Mouse (Mus musculus) hindbrain, embryonic 12.5 days (tissue): ENCODE results near the gene Khdrbs2. TPM values are rescaled to one million over a fixed set of nuclear protein-coding genes. Genes with fewer than 3 reads are reported as not detected.

Experiments used
- ATAC-seq: fragments of 200-750 bp; cut with Nextera tagmentation; 2 replicates; pipeline ENCODE4 v1.8.0; 2017; ENCODE audit warnings: moderate TSS enrichment; ENCODE audit not compliant: low FRiP score
- H3K27ac ChIP-seq: fragments of 300-500 bp; sonication (generic); 2 replicates; pipeline ENCODE4 v1.5.1; 2016; ENCODE audit warnings: mild to moderate bottlenecking
- H3K27me3 ChIP-seq: fragments of 300-500 bp; sonication (generic); 2 replicates; pipeline ENCODE4 v1.6.1; 2016; ENCODE audit warnings: mild to moderate bottlenecking
- H3K36me3 ChIP-seq: fragments of 300-500 bp; sonication (generic); 2 replicates; pipeline ENCODE4 v1.6.1; 2016; ENCODE audit warnings: mild to moderate bottlenecking
- H3K4me1 ChIP-seq: fragments of 300-500 bp; sonication (generic); 2 replicates; pipeline ENCODE4 v1.6.1; 2016
- H3K4me2 ChIP-seq: fragments of 300-500 bp; sonication (generic); replicated peaks from 2 replicates; pipeline ENCODE4 v1.6.1; 2016; ENCODE audit warnings: mild to moderate bottlenecking
- H3K4me3 ChIP-seq: fragments of 300-500 bp; sonication (generic); 2 replicates; pipeline ENCODE4 v1.5.1; 2016; ENCODE audit warnings: mild to moderate bottlenecking
- H3K9ac ChIP-seq: fragments of 300-500 bp; sonication (generic); 2 replicates; pipeline ENCODE4 v1.6.1; 2016; ENCODE audit warnings: mild to moderate bottlenecking, moderate library complexity
- H3K9me3 ChIP-seq: fragments of 300-500 bp; sonication (generic); replicated peaks from 2 replicates; pipeline ENCODE4 v1.6.1; 2016; ENCODE audit warnings: mild to moderate bottlenecking
- WGBS: fragments of 180-500 bp; shearing (Covaris S2); methylation state at CpG from one replicate; pipeline ENCODE4 v1.1.7; 2016; 5-methylcytosine and 5-hydroxymethylcytosine counted together
- polyA plus RNA-seq: library from polyadenylated mRNA; unstranded; fragments of >200 nt; fragmentation: Nextera tagmentation; extraction: Ambion mirVana; gene quantifications from 2 replicates; pipeline ENCODE4 v1.2.1, GENCODE M21; 2016

Gene Khdrbs2
- polyA plus RNA-seq, 1 experiment from 2014 or later: 25.5 TPM

- Histone ChIP-seq H3K27me3 (no peaks in the 10 kb centered on the region), H3K36me3 (no peaks in the 10 kb centered on the region), H3K4me2 (no peak overlapping the region), H3K4me3 (no peak overlapping the region), H3K27ac (no peak overlapping the region), H3K9ac (no peak overlapping the region), H3K9me3 (no peaks in the 10 kb centered on the region; the same call in 1 of the 2 replicates), H3K4me1 (no peaks in the 10 kb centered on the region)
- whole genome bisulfite sequencing: 90% methylated on average over 3 of the region's 3 CpGs
- ATAC-seq: no peak
These were observed 528.8 kb downstream of the Khdrbs2 start for GRCm38 (mm10) chr1:32701267-32701666.
